Mouse (Mus musculus): ENCODE measurements around the gene Lgals3bp.

The Lgals3bp gene

GRCm38 (mm10) chr11:118401760-118402280 is at the start of gene Lgals3bp:
Lgals3bp (minus strand) TSS chr11:118402092.
- peak; percentile 28 to 43 for DNase-seq (ENCODE audit: low spot score in 2 of 2)

DNA sequence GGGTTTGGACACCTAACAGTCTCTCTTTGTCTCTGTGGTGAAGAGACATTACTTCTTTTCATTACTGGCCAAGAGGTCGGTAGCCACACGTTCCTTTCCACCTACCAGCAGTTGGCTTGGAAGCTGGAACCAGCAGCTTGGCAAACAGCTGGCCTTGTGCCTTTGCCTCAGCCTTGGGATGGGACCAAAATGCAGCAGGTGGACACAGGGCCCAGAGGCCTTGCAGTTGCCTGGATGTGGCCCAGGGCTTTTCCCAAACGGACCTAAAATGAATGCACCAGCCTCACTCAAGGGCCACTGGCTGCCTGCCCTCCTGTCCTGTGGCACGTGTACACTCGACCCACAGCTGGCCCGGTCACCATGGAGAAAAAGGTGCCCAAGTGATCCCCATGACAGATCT is 49.3 kb upstream of the Lgals3bp start:
- no peak for DNase-seq (ENCODE audit: low spot score in 2 of 2)

DNA sequence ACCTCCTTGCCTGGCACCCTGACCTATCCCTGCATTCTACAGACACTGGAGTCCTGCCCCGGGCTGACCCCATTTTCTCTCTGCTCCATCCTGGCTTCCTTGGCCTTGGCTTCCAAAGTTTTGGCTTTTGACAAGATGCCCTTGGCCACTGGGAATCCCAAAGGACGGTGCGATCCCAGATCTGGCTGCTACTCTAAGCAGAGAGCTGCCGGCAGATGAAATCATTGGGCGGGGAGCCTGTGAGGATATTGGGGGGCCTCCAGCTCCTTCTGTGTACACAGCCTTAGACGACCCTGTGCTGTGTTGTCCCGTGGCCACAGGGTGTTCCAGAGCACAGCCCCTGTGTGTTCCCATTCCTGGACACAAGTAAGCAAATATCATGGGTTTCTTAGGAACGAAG is 46.5 kb upstream of the Lgals3bp start:
- DNase-seq (ENCODE audit: low spot score in 2 of 2): no peak

DNA sequence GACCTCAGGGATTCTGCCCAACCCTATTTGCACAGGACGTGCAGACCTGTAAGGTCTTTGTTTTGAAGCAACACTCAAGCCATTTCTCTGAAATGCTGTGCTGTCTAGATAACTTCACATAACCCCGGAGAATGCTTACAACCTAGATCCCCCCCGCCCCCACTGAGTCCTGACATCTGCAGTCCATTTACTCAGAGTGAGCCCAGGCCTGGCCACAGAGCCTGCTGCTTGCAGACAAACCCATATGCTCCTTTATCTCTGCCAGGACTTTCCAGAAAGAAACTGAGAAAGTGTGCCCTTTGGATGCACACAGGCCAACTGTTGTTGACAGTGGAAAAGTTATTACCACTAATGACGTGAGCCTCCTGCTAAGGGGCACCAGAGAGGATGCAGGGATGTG is 45.5 kb upstream of the Lgals3bp start:
- DNase-seq (ENCODE audit: low spot score in 2 of 2): no peak

DNA sequence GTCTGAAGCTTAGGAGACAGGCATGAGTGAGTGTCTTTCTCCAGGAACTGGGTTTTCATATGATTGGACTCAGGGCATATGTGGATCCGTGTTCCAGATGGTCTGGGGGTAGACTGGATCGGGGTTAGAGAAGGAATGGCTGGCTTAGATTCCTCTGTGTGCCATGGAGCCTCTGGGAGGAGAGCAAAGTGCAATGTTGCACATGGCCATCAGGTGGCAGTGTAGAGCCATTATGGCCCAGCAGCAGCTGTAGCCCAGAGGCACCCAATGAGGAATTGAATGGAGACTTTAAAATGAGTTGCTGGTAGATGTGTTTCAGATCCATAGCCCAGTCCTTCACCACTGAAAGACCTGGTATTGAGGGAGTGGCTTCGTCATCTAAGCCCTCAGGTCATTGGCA is 44.0 kb upstream of the Lgals3bp start:
- peak; percentile 47 to 70 for DNase-seq (ENCODE audit: low spot score in 2 of 2)

GRCm38 (mm10) chr11:118443201-118443970 is 41.5 kb upstream of the Lgals3bp start:
- DNase-seq (ENCODE audit: low spot score in 2 of 2): peak; percentile 56 to 81

GRCm38 (mm10) chr11:118442691-118443090 is 40.8 kb upstream of the Lgals3bp start:
- DNase-seq (ENCODE audit: low spot score in 2 of 2): no peak

DNA sequence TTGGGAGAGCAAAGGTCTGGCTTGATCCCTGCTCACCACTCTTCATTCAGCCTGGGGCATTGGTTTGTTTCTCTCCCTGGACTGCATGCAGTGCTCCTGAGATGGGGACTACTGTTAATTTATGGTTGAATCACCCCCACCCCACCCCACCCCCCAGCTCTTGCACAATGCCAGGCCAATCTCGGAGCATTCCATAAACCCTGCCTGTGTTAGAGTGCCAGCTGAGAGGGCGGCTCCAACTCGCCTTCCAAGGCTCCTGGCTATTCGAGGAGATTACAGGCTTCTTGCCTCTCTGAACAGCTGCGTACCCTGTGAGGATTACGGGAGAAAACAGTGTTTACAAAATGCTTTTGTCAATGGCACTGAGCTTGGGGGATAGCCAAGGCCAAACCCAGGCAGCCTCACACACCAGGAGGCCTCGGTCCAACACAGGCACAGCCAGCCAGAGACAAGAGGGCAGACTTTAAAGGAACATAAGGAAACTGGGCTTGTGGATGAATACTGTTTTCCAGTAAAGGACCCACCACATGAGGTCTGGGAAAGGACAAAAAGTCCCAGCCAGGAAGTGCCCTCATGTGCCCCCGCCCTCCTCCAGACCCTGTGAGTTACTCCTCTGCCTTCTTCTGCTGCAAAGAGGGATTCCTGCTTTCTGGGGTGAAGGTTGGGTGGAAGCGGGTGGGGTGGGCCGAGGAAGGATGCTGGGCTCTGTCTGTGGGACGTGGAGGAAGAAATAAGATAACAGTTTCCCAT is 36.9 kb upstream of the Lgals3bp start:
- no peak for DNase-seq (ENCODE audit: low spot score in 2 of 2)

DNA sequence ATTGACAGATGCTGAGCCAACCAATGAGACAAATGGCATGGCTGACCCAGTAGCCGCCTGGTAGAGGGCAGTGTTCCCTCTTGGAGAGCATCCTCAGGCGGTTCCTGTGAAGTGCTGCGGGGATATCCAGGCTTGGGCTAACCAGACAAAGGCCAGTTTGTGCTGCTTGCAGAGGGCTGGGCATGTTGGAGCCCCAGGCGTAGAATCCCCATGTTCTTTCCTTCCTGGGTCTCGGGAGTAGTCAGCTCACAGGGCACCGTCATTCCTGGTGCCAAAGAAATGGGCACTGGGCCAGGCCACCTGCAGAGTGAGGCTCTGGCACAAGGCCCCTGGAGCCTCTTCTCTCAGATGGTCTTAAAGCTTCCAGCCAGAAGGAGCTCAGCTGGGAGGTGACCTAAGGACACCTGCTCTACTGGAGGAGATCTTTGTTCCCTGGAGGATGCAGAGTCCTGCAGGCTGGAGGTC is 34.6 kb upstream of the Lgals3bp start:
- DNase-seq (ENCODE audit: low spot score in 2 of 2): no peak

GRCm38 (mm10) chr11:118434093-118434492 is 32.2 kb upstream of the Lgals3bp start:
- DNase-seq (ENCODE audit: low spot score in 2 of 2): no peak

- no peak for DNase-seq (ENCODE audit: low spot score in 2 of 2)
These were observed 31.5 kb upstream of the Lgals3bp start for GRCm38 (mm10) chr11:118433398-118433868.

GRCm38 (mm10) chr11:118431100-118431948 is 29.4 kb upstream of the Lgals3bp start:
- no peak for DNase-seq (ENCODE audit: low spot score in 2 of 2)

- no peak for DNase-seq (ENCODE audit: low spot score in 2 of 2)
These were observed 28.5 kb upstream of the Lgals3bp start for GRCm38 (mm10) chr11:118430291-118430885.

DNA sequence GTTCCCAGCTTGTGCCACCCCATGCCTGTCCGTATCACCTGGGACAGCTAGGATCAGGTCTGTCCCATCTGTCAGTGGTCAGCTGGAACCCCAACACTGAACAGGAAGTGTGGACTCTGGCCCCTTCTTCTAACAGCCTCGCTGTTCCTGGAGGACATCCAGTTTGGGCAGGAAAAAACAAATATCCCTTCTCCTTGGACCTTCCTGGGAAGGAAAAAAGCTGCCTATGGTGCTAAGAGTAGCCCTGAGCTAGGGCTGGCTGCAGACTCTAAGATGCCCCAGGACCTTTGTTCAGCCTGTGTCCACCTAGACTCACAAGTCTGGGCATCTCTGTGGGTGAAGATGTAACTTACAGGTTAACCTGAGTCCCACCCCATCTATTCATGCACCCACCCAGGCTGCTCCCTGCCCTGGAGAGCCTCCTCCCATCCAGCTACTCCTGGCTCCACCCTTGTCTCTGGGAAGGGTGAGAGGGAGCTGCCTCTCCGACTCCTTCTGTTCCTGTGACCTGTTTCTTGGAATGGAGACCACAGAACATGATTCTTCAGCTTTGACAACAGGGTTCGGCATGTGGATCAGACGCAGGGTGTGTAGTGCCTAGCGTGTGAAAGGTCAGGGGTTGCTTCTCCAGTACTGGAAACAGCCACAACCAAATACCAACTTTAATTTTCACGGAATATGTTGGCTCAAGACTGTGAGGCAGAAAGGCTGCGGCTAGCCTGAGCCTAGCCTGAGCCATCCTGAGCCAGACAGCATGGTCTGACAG is 27.2 kb upstream of the Lgals3bp start:
- DNase-seq (ENCODE audit: low spot score in 2 of 2): no peak

- DNase-seq (ENCODE audit: low spot score in 2 of 2): no peak
These were observed 26.6 kb upstream of the Lgals3bp start for GRCm38 (mm10) chr11:118428460-118428868.

- no peak for DNase-seq (ENCODE audit: low spot score in 2 of 2)
These were observed 26.1 kb upstream of the Lgals3bp start, which contains the start of gene C1qtnf1 for GRCm38 (mm10) chr11:118427986-118428385. C1qtnf1 (plus strand) TSS chr11:118428203.

DNA sequence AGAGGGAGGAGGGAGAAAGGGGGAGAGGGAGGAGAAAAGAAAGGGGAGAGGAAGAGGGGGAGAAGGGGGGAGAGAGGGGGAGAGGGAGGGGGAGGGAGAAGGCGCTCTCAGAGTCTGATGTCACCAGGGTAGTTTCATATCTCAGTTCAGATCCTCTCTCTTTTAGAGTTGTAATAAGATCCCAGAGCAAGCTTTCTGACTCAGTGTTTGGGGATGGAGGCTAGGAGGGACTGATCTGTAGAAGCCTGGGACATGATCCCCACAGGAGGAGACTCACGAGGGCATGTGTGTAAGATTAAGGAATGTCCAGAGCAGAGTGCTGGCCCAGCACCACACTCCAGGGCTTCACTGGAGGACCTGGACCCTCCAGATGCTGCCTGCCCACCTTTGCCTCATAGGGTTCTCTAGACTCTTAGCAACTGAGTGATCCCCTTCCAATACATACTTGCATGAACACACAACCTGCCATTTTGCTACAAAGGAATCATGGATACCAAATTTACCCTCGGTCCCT is 25.4 kb upstream of the Lgals3bp start:
- no peak for DNase-seq (ENCODE audit: low spot score in 2 of 2)

DNA sequence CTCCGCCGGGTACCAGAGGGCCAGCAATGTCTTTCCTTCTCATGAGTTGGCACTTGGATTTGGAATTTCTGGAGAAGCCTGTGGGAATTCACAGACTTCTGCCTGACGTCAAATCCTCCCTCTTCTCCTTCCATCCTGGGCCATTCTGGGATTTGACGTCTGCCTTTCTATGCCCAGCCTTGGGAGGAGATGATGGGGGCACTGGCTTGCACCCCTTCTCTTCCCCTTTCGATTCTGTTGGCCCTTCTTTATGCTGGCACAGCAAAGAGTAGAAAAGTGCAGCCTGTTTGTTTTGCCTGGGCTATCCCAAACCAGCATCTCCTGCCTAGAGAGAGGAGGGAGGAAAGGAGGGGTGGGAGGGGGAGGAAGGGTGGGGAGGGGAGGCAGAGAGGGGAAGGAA is 24.9 kb upstream of the Lgals3bp start:
- no peak for DNase-seq (ENCODE audit: low spot score in 2 of 2)

DNA sequence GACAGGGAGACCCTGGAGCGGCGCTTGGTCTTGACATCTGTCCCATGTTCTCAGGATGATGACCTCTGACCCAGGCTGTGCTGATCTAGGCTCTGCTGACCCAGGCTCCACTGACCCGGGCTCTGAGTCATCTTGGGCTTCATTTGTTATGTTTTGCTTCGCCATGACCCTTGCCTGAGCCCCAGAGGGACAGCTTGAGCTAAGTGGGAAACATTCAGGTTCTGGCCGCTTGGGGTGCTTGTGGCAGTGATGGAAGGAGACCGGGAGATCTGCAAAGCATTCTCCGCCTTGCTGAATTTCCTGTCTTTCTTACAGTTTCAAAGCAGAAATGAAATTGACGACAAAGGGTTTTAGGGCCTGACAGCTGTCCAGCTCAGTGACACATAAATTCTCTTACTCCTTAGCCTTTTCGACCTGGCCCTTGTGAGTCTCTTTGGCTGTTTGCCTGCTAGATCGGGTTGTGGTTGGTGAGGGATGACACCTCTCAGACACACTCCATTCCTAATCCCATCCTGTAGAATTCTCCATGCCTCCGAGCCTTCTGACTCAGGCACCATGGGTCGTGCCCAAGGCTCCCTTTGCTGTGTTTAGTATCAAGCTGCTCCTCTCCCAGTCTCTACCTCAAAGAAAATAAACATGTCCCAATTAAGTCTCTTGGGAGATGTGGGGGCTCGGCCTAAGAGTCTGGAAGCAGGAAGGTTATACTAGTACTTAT is 22.9 kb upstream of the Lgals3bp start:
- DNase-seq (ENCODE audit: low spot score in 2 of 2): no peak
